Mouse (Mus musculus): ENCODE measurements at regions not wholly inside any gene's neighbourhood (a gene's known extent, or its start where the extent isn't known, plus 50 kb on each side); places are given as distances from the start of the nearest gene placed in this dataset.

- DNase-seq, result peak; percentile 41
Measured at GRCm38 (mm10) chr3:143379193-143379592, 497.4 kb upstream of the Pkn2 start.

GRCm38 (mm10) chr3:143377446-143377845 is 495.6 kb upstream of the Pkn2 start:
- no peak for DNase-seq

- no peak for DNase-seq
Measured at GRCm38 (mm10) chr3:143375527-143376061, 493.8 kb upstream of the Pkn2 start.

GRCm38 (mm10) chr3:143373501-143373900 is 491.7 kb upstream of the Pkn2 start:
- DNase-seq, result no peak

- no peak for DNase-seq
Measured at GRCm38 (mm10) chr3:143369002-143369401, 487.2 kb upstream of the Pkn2 start.

GRCm38 (mm10) chr3:143340032-143340431 is 458.2 kb upstream of the Pkn2 start:
- no peak for DNase-seq

GRCm38 (mm10) chr3:143333339-143333738 is 451.5 kb upstream of the Pkn2 start:
- DNase-seq, result no peak

- DNase-seq, result no peak
Measured at GRCm38 (mm10) chr3:143328521-143328920, 446.7 kb upstream of the Pkn2 start.

- no peak for DNase-seq
Measured at GRCm38 (mm10) chr3:143327652-143328051, 445.8 kb upstream of the Pkn2 start.

- no peak for DNase-seq
Measured at GRCm38 (mm10) chr3:143316457-143316856, 434.7 kb upstream of the Pkn2 start.

- no peak for DNase-seq
Measured at GRCm38 (mm10) chr3:143291793-143292192, 410.0 kb upstream of the Pkn2 start.

- no peak for DNase-seq
Measured at GRCm38 (mm10) chr3:143264132-143264531, 382.3 kb upstream of the Pkn2 start.

GRCm38 (mm10) chr3:143252643-143253042 is 370.8 kb upstream of the Pkn2 start:
- no peak for DNase-seq

- DNase-seq, result no peak
Measured at GRCm38 (mm10) chr3:143252008-143252407, 370.2 kb upstream of the Pkn2 start.

- DNase-seq, result no peak
Measured at GRCm38 (mm10) chr3:143242691-143243090, 360.9 kb upstream of the Pkn2 start.

- no peak for DNase-seq
Measured at GRCm38 (mm10) chr3:143240545-143241383, 359.0 kb upstream of the Pkn2 start.

GRCm38 (mm10) chr3:143238546-143238945 is 356.7 kb upstream of the Pkn2 start:
- DNase-seq, result no peak

GRCm38 (mm10) chr3:143223999-143224729 is 342.4 kb upstream of the Pkn2 start:
- no peak for DNase-seq

- no peak for DNase-seq
Measured at GRCm38 (mm10) chr3:143193263-143193970, 311.6 kb upstream of the Pkn2 start.

- DNase-seq, result no peak
Measured at GRCm38 (mm10) chr3:143188931-143189330, 307.1 kb upstream of the Pkn2 start.

GRCm38 (mm10) chr3:143173971-143174370 is 292.2 kb upstream of the Pkn2 start:
- DNase-seq, result no peak

GRCm38 (mm10) chr3:143162444-143162843 is 280.6 kb upstream of the Pkn2 start:
- DNase-seq, result no peak

- no peak for DNase-seq
Measured at GRCm38 (mm10) chr3:143161993-143162392, 280.2 kb upstream of the Pkn2 start.
